Mouse (Mus musculus) Muller cell, postnatal 12 days (primary cell): ENCODE measurements at regions not wholly inside any gene's neighbourhood (a gene's known extent, or its start where the extent isn't known, plus 50 kb on each side); places are given as distances from the start of the nearest gene placed in this dataset.
"Not testable (repeated sequence)": the region's sequence is repeated elsewhere in the genome, so short reads cannot be mapped to it uniquely, and the experiment has no call there.

Source experiments
- DNase-seq: peaks from one replicate; pipeline ENCODE4 v3.0.0-alpha.2; 2015; ENCODE audit errors: inconsistent ontology term

- peak; percentile 16 for DNase-seq
These were observed 186.3 kb downstream of the 1810013L24Rik start for GRCm38 (mm10) chr16:9016040-9016761.

DNA sequence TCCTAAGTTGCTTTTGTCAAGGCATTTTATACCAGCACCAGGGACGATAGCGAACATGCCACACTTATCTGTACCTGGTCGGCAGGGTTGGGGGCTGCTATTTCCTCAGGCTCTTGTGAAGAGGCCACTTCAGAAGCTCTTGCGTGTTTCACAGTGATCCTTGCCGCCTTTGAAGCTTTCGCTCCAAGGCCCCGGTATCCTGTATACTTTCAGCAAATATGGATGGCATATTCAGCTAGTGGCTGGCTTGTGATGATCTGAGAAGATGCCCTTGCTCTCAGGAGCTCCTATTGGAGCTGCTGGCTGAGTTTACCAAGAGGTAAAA, 186.8 kb downstream of the 1810013L24Rik start:
- DNase-seq, result no peak

- no peak for DNase-seq
These were observed 200.8 kb downstream of the 1810013L24Rik start for GRCm38 (mm10) chr16:9030717-9031116.

DNA sequence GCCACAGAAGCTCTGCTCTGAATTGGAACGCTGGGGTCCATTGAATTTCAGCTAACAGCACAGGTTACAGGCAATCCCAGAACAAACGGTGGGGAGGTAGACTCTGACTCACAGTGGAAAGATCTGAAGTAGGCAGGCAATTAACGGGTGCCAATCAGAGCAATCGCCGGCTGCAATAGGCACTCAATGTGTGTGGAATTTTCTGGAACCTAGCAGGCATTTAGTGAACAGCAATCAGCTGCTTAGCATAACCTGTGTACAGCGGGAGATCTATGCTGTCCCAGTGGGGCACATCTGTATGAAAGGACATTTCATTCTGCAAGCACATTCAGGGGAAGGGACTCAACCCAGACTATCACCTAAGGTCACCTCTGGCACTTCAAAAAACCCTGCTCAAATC, 213.4 kb downstream of the 1810013L24Rik start:
- DNase-seq, result no peak

DNA sequence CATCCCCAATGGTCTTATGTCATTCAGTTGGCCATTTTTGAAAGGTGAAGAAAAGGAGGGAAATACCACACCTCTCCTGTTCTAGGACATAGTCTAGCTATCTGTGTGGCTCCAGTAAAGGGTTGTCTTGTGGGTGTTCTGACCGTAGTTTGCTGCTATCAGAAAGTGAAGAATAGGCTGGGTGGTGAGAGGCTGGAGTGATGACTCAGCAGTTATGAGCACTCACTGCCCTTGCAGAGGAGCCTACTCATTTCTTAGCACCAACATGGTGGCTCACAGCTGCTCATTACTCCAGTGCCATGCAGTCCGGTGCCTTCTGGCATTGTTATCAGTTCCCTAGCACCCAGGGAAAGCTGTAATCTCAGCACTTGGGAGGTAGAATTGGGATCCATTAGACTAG, 217.0 kb downstream of the 1810013L24Rik start:
- DNase-seq, result no peak

- no peak for DNase-seq
These were observed 224.5 kb downstream of the 1810013L24Rik start for GRCm38 (mm10) chr16:9054415-9054814.

DNA sequence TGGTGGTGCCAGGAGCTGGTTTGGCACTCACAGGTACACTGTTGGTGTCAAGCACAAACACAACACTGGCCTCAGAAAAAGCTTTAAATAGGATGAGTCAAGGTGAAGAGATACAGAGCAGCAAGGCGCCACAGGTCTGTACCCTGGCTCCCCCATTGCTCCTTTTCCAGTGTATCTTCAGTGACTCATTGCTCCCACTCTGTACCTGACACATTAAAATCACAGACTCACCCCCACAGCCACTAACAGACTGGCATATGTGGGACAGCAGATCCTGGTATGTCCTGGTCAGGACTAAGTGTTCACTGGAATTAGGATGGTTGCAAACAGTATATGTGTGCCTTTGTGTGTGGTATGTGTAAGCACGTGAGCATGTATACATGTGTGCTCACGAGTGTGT, 226.5 kb downstream of the 1810013L24Rik start:
- DNase-seq, result no peak

DNA sequence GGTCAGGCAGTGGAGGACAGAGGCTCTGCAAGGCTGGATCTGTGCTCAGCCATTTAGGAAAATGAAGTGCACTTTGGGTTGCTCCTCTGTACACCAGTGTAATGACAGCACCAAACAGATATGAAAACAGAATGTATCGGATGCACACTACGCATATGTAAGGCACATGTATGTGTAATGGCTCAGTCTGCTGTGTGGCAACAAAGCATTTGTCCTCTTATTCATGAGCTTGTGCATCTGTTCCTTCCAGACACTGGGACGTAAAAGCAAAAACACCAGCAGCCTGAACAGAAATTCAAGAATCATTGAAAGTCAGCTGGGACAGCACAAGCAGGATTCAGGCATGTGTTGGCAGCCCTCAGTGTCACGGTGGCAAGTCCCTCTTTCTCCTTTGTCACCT, 241.6 kb downstream of the 1810013L24Rik start:
- DNase-seq, result no peak

DNA sequence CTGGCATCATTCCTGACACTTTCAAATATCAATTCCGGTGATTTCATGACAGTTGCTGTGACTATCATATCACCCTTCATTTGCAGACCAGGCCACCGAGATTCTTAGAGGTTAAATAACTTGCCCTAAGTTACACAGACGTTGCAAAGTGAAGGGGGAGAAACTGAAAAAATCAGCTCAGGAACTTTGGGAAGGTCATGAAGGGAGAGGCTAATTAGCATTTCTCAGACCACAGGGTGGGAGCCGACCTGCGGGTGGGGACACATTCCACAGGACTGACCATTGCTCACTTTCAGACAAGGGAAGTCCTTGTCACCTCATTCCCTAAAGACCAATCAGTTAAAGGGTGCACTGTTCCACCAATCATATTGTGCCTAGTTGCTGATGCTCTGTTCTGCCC, 242.1 kb downstream of the 1810013L24Rik start:
- DNase-seq, result not testable (repeated sequence)

DNA sequence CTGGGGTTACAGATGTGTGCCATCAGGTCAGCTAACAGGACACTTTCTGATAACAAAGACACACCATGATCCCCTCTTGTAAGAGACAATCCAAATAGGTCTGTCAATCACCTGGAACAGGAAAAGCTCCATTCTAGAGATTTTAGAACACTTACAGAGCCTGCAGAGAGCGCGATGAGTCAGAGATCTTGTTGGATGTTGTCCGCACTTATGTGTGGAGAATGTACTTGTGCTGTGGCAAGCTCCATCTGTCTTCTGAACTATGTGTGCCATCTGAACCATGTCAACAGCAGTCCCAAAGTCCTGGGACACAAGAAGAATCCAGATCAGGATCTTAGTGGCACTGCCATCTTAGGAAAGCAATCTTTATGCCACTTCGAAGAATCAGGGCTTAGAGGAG, 244.4 kb downstream of the 1810013L24Rik start:
- DNase-seq, result no peak

GRCm38 (mm10) chr16:9077451-9077850, 247.6 kb downstream of the 1810013L24Rik start:
- no peak for DNase-seq

GRCm38 (mm10) chr16:9078405-9078942, 248.6 kb downstream of the 1810013L24Rik start:
- DNase-seq, result no peak

- DNase-seq, result no peak
These were observed 253.1 kb downstream of the 1810013L24Rik start for GRCm38 (mm10) chr16:9083040-9083439.

- no peak for DNase-seq
These were observed 253.8 kb downstream of the 1810013L24Rik start for GRCm38 (mm10) chr16:9083740-9084139.

DNA sequence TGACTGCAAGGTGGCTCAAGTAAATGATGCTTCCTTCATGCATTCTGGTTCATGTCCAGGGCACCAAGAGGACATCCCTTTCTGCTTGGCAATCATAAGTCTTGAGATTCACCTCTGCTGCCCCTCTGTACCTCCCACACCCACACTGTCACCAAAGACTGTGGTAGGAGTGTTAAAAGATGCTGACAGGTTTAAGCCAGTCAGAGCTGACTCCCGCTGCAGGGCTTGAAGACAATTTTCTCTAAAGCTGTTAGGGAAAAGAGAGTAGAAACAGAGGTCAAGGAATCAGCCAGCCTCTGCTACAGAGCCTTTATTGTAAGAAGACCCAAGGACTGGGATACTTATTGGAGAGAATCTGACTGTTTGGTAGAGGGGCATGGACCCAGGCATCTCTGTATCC, 254.7 kb downstream of the 1810013L24Rik start:
- DNase-seq, result no peak

- DNase-seq, result no peak
These were observed 255.2 kb downstream of the 1810013L24Rik start for GRCm38 (mm10) chr16:9085133-9085532.

DNA sequence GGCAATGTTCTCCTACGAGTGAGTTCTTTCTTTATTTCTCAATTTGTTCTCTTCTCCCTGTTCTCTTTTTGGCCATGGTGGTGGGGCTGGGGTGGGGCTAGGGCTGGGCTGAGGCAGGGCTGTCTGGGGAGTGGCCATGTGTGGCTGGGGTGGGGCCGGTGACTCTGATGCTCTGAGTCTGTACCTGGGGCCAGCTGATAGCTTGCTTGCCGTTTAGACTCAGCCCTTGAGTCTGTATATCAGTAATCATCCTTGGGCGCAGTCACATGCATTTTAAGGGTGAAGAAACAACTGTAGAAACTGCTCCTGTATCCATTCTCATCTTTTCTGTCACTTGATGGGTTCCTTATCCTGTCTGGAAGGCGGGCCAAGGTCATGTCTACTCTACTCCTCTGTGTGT, 256.1 kb downstream of the 1810013L24Rik start:
- DNase-seq, result no peak

DNA sequence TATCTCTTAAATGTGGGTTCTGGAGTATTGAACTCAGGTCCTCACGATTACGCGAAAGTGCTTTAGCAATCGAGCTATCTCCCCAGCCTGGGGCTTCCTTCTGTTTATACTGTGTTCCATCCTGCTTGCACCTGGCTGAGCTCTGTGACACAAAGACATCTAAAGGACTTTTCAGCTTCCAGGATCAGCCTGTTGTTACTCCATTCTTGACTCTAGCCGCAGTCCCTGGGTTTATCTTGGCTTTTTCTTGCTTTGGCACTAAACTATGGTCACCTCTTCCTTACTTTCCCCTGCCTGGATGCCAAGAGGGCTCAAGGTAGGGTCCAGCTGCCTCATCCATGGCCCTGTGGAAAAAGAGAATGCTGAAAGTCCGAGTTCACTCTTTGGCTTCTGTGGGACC, 261.9 kb downstream of the 1810013L24Rik start:
- DNase-seq, result no peak

DNA sequence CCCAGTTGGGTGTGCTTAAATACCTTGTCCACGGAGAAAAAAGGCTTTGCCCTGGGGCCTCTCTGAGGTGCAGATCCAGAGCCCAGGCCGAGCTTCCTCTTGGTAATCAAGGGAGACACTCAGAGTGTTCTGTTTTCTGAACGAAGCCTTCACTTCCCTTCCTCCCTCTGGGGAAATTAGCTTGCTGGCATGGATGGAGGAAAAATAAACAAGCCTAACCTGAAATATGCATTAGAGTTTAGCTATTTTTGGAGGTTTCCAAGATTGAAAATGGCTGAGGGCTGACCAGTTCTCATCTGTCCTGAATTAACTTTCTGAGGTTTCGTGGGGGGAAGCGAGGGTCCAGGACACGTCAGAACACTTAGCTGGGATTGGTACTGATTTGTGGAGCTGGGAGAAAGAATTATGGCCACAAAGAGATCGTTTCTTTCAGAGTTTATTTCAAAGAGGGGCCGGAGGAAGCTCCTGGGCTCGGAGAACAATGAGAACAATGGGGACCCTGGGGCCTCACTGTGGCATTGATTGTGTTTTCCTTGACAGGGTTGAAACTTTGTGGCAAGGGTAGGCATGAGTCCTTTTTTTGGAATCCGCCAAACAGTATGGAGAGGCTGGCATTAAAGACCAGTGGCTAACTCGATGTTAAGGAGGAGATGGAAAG, 262.4 kb downstream of the 1810013L24Rik start:
- DNase-seq, result peak; percentile 46

GRCm38 (mm10) chr16:9093593-9093992, 263.7 kb downstream of the 1810013L24Rik start:
- peak; percentile 1 for DNase-seq

- no peak for DNase-seq
These were observed 264.3 kb downstream of the 1810013L24Rik start for GRCm38 (mm10) chr16:9094201-9094600.

DNA sequence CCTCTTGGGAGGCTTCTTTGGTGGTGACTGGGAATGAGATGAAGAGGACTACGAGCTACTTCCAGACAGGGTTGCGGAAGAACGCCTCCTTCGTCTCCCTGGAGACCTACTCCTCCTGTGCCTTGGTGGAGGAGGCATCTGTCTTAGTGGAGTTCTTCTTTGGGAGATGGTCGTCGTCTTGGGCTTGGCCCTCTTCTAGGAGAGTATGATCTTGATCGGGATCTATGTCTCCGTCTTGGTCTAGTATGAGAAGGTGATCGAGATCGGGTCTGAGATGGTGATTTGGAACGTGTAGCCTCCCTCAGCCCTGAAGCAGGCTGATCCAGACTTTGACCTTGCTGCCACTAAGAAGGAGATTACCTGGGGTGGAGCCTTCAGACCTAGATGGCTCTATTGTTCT, 276.3 kb downstream of the 1810013L24Rik start:
- no peak for DNase-seq

DNA sequence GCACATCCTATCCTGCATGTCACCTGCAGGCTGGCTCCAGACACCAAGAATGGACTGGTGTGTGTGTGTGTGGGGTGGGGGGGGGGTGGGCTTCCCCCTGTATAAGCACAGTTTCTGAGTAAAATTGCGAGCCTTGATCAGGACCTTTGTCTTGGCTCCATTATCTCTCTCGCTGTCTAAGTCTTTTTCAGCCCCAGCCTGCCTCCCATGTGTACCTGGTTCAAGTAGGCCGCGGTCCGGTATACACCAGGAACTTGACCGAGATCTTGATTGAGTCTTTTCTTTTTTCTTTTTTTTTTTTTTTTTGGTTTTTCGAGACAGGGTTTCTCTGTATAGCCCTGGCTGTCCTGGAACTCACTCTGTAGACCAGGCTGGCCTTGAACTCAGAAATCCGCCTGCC, 276.8 kb downstream of the 1810013L24Rik start:
- DNase-seq, result not testable (repeated sequence)
